Mouse (Mus musculus): ENCODE data around the gene Tex38. TPM values are rescaled to one million over a fixed set of nuclear protein-coding genes. Genes with fewer than 3 reads are reported as not detected.

Tex38 gene
- total and polyA plus RNA-seq, 2 experiments from 2014 or later, result 0.30 TPM; not detected in 1

DNA sequence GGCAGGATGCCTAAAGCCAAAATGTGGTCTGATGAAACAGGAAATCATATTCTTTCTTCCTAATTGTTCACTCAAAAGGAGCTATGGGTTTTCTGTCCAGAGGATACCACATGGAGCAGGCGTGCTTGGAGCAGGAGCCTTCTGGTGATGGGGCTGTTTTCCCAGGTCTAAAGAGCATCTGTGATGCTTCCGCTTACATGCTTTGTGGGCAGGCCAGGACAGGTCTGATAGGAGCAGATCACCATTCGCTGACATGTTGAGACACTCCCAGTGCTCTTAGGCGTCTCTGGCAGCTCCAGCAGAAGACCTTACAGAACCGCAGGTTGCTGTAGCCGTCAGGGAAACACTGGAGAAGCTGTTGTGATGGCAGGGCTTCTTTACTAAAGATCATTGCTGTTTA, 5.8 kb downstream of the Tex38 start:
- no peak for ATAC-seq (ENCODE audit: insufficient read depth, low read depth)
- Histone ChIP-seq H3K9ac (replicated peaks; ENCODE audit: low read depth, low read length) (no peak overlapping the region), H3K4me1 (ENCODE audit: control insufficient read depth, insufficient read depth) (0 out of 2 replicates have a peak, but pooled peaks cover 3% of the 10 kb centered on the region), H3K36me3 (replicated peaks; ENCODE audit: control insufficient read depth, insufficient read depth, low read length) (peaks cover 18% of the 10 kb centered on the region), H3K27me3 (ENCODE audit: control insufficient read depth, insufficient read depth, low read length) (no peaks in the 10 kb centered on the region), H3K4me3 (ENCODE audit: low read depth, low read length) (no peak overlapping the region), H3K27ac (ENCODE audit: low read depth) (no peak overlapping the region), H3K4me2 (ENCODE audit: low read depth, low read length) (no peak overlapping the region), H3K9me3 (replicated peaks; ENCODE audit: control insufficient read depth, low read length) (no peaks in the 10 kb centered on the region)
- TF ChIP-seq CTCF (IDR thresholded peaks at IDR 0.05; ENCODE audit: low read depth) (no peak), EP300 (IDR thresholded peaks at IDR 0.05; ENCODE audit: low read depth) (no peak)
- 77% methylated on average over 6 of the region's 6 CpGs for WGBS
- DNase-seq (ENCODE audit: low spot score), result no peak

DNA sequence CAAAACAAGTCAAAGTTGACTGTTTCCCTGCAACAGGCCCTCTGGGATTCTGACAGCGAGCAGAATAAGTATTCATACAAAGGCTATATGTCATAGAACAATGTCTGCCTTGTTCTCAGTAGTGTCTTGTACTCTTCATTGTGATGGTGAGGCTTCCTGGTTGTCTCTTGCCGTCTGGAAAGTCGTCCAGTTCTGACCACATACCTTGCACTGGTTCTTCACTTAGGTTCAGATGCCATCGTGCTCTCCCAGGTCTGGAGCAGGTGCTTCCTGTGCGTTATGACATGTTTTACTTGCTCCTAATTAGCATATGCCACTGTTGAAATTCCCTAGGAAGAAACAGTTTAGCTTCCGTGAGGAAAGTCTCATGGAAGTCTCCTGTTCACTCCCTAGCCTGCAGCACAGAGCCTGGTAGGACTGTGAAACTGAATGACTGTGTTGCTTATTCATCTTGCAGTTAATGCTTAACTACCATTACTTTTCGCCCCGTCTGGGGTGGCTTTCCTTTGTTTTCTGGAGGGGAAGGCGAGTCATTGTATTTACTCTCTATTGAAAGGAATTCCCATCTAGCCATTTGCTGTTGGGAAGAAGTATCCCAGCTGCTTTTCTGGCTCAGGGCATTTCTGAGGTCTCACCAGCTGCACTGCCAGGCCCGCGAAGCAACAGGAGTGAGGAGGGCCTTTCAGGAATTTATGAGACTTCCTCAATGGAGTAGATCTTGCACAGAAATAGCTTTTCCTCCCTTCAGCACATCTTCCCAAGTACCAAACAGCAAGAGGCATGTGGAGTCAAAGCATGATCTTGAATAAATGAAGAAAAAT, 13.0 kb downstream of the Tex38 start:
- DNase-seq (ENCODE audit: low spot score) (no peak), ATAC-seq (ENCODE audit: insufficient read depth, low read depth) (no peak)
- Histone ChIP-seq H3K9me3 (replicated peaks; ENCODE audit: control insufficient read depth, low read length) (no peaks in the 10 kb centered on the region), H3K4me2 (ENCODE audit: low read depth, low read length) (no peak overlapping the region), H3K4me3 (ENCODE audit: low read depth, low read length) (no peak overlapping the region), H3K27ac (ENCODE audit: low read depth) (no peak overlapping the region), H3K9ac (replicated peaks; ENCODE audit: low read depth, low read length) (no peak overlapping the region), H3K36me3 (replicated peaks; ENCODE audit: control insufficient read depth, insufficient read depth, low read length) (peaks cover 49% of the 10 kb centered on the region), H3K27me3 (ENCODE audit: control insufficient read depth, insufficient read depth, low read length) (no peaks in the 10 kb centered on the region), H3K4me1 (ENCODE audit: control insufficient read depth, insufficient read depth) (no peaks in the 10 kb centered on the region)
- WGBS, result 82% methylated on average over 11 of the region's 11 CpGs
- TF ChIP-seq CTCF (IDR thresholded peaks at IDR 0.05; ENCODE audit: low read depth) (no peak), EP300 (IDR thresholded peaks at IDR 0.05; ENCODE audit: low read depth) (no peak)

DNA sequence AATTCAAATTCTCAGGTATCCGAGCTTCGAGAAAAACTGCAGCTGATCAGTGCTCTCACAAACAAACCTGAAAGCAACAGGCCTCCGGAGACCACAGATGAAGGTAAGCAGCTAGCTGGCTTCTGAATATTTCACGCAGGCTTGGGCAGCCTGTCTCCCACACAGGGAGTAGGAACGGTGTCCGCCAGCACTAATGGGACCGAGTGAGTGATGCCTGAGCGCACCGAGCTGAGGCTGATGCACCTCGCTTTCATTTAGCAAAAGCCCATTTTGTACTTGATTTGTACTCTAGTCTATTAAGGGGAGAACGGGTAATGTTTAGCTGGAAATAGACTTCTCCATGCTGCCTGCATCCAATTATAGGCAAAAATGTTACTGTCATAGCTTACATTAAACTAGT, 16.2 kb downstream of the Tex38 start:
- H3K4me2 ChIP-seq (ENCODE audit: low read depth, low read length), result no peak overlapping the region
- H3K36me3 ChIP-seq (replicated peaks; ENCODE audit: control insufficient read depth, insufficient read depth, low read length), result peaks cover 65% of the 10 kb centered on the region
- H3K27ac ChIP-seq (ENCODE audit: low read depth), result no peak overlapping the region
- H3K4me3 ChIP-seq (ENCODE audit: low read depth, low read length), result no peak overlapping the region
- no peak for DNase-seq (ENCODE audit: low spot score)
- no peaks in the 10 kb centered on the region for H3K4me1 ChIP-seq (ENCODE audit: control insufficient read depth, insufficient read depth)
- WGBS, result 94% methylated on average over 11 of the region's 11 CpGs
- TF ChIP-seq EP300 (IDR thresholded peaks at IDR 0.05; ENCODE audit: low read depth), result no peak
- TF ChIP-seq CTCF (IDR thresholded peaks at IDR 0.05; ENCODE audit: low read depth), result no peak
- H3K9ac ChIP-seq (replicated peaks; ENCODE audit: low read depth, low read length), result no peak overlapping the region
- H3K27me3 ChIP-seq (ENCODE audit: control insufficient read depth, insufficient read depth, low read length), result no peaks in the 10 kb centered on the region
- no peak for ATAC-seq (ENCODE audit: insufficient read depth, low read depth)
- H3K9me3 ChIP-seq (replicated peaks; ENCODE audit: control insufficient read depth, low read length), result no peaks in the 10 kb centered on the region

DNA sequence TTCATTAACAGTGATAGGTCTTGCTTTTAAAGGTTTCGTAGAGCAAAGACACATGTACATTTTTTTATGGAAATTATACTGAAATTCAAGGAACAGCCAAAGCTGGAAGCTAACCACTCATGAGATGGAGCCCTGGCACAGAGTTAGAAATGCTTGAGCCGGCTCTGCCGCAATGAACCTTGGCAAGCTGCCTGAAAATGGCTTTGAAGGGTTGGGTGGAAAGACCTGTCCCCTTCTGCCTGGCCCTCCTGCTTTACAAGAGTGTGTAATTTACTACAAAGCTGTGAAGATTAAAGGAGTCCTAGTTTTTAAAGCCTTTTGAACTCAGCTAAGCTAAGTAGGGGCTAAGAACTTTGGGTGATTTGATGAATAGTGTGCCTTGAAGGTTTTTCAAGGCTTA, 19.6 kb downstream of the Tex38 start:
- H3K36me3 ChIP-seq (replicated peaks; ENCODE audit: control insufficient read depth, insufficient read depth, low read length), result peaks cover 65% of the 10 kb centered on the region
- ATAC-seq (ENCODE audit: insufficient read depth, low read depth), result no peak

DNA sequence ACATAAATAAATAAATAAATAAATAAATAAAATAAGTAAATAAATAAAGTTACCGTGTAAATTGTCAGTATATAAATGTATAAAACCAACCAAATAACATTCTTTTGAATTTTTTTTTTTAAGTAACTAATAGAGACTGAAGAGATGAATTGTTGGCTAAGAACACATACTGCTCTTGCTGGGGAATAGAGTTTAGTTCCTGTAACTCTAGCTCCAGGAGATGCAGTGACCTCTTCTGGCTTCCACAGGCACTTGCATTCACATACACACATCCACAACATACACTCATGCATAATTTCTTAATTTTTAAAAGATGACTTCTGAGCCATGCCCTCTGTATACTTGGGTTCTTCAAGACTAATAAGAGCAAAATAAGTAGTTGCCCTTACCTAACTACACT, 26.0 kb downstream of the Tex38 start:
- no peak for ATAC-seq (ENCODE audit: insufficient read depth, low read depth)
- Histone ChIP-seq H3K4me1 (ENCODE audit: control insufficient read depth, insufficient read depth) (no peaks in the 10 kb centered on the region), H3K27ac (ENCODE audit: low read depth) (no peak overlapping the region), H3K27me3 (ENCODE audit: control insufficient read depth, insufficient read depth, low read length) (no peaks in the 10 kb centered on the region), H3K4me3 (ENCODE audit: low read depth, low read length) (no peak overlapping the region), H3K9ac (replicated peaks; ENCODE audit: low read depth, low read length) (no peak overlapping the region), H3K9me3 (replicated peaks; ENCODE audit: control insufficient read depth, low read length) (no peaks in the 10 kb centered on the region), H3K36me3 (replicated peaks; ENCODE audit: control insufficient read depth, insufficient read depth, low read length) (peaks cover 55% of the 10 kb centered on the region), H3K4me2 (ENCODE audit: low read depth, low read length) (no peak overlapping the region)
- DNase-seq (ENCODE audit: low spot score), result no peak
- TF ChIP-seq CTCF (IDR thresholded peaks at IDR 0.05; ENCODE audit: low read depth) (no peak), EP300 (IDR thresholded peaks at IDR 0.05; ENCODE audit: low read depth) (no peak)
- 92% methylated on average over 1 of the region's 1 CpGs for WGBS

More for the DNA sequence above, 19.6 kb downstream of the Tex38 start:
- 44% methylated on average over 3 of the region's 3 CpGs for WGBS
- peak; percentile 45 for DNase-seq (ENCODE audit: low spot score)
- H3K27ac ChIP-seq (ENCODE audit: low read depth), result no peak overlapping the region
- H3K27me3 ChIP-seq (ENCODE audit: control insufficient read depth, insufficient read depth, low read length), result no peaks in the 10 kb centered on the region
- no peaks in the 10 kb centered on the region for H3K4me1 ChIP-seq (ENCODE audit: control insufficient read depth, insufficient read depth)
- no peak overlapping the region for H3K4me3 ChIP-seq (ENCODE audit: low read depth, low read length)
- no peaks in the 10 kb centered on the region for H3K9me3 ChIP-seq (replicated peaks; ENCODE audit: control insufficient read depth, low read length)
- H3K9ac ChIP-seq (replicated peaks; ENCODE audit: low read depth, low read length), result no peak overlapping the region
- TF ChIP-seq EP300 (IDR thresholded peaks at IDR 0.05; ENCODE audit: low read depth), result no peak
- no peak overlapping the region for H3K4me2 ChIP-seq (ENCODE audit: low read depth, low read length)

DNA sequence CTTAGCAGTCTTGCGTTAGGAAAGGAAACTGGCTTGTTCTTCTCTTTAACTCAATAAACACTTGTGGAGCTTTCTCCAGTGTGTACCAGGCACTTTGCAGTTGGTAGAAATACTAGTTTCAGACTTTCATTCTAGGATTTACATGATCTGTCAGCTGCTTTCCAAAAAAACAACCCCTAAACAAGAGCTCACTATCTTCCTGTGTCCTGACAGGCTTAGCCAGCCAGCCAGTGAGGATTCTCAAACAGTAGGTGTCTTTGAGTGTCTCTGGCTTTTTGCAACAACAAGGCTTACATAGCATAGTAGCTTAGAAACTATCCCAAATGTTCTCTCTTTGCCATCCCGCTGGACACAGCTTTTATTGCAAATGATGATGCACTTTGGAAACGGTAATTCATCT, 26.7 kb downstream of the Tex38 start:
- Histone ChIP-seq H3K9me3 (replicated peaks; ENCODE audit: control insufficient read depth, low read length) (no peaks in the 10 kb centered on the region), H3K4me2 (ENCODE audit: low read depth, low read length) (no peak overlapping the region), H3K27ac (ENCODE audit: low read depth) (no peak overlapping the region), H3K9ac (replicated peaks; ENCODE audit: low read depth, low read length) (no peak overlapping the region), H3K36me3 (replicated peaks; ENCODE audit: control insufficient read depth, insufficient read depth, low read length) (peaks cover 56% of the 10 kb centered on the region), H3K4me3 (ENCODE audit: low read depth, low read length) (no peak overlapping the region), H3K27me3 (ENCODE audit: control insufficient read depth, insufficient read depth, low read length) (no peaks in the 10 kb centered on the region), H3K4me1 (ENCODE audit: control insufficient read depth, insufficient read depth) (no peaks in the 10 kb centered on the region)
- ATAC-seq (ENCODE audit: insufficient read depth, low read depth), result no peak
- no peak for DNase-seq (ENCODE audit: low spot score)
- TF ChIP-seq CTCF (IDR thresholded peaks at IDR 0.05; ENCODE audit: low read depth) (no peak), EP300 (IDR thresholded peaks at IDR 0.05; ENCODE audit: low read depth) (no peak)
- WGBS, result 89% methylated on average over 3 of the region's 3 CpGs

All from heart, postnatal 0 days (tissue).